Mouse (Mus musculus) midbrain, embryonic 16.5 days (tissue): Measurements from ENCODE around the gene Efcab8. TPM values are rescaled to one million over a fixed set of nuclear protein-coding genes. Genes with fewer than 3 reads are reported as not detected.
"Not testable (repeated sequence)": the region's sequence is repeated elsewhere in the genome, so short reads cannot be mapped to it uniquely, and the experiment has no call there.

Experiments used
- ATAC-seq: fragments of 200-750 bp; cut with Nextera tagmentation; 2 replicates; pipeline ENCODE4 v1.8.0; 2017; ENCODE audit warnings: moderate TSS enrichment
- H3K27ac ChIP-seq: fragments of 300-500 bp; sonication (generic); 2 replicates; pipeline ENCODE4 v1.5.1; 2014; ENCODE audit warnings: mild to moderate bottlenecking, low read length, mixed read lengths
- H3K27me3 ChIP-seq: fragments of 300-500 bp; sonication (generic); 2 replicates; pipeline ENCODE4 v1.6.1; 2014; ENCODE audit warnings: low read depth, low read length, mixed read lengths; ENCODE audit not compliant: control insufficient read depth, insufficient read depth
- H3K36me3 ChIP-seq: fragments of 300-500 bp; sonication (generic); 2 replicates; pipeline ENCODE4 v1.6.1; 2014; ENCODE audit warnings: mild to moderate bottlenecking, low read length, moderate library complexity, mixed read lengths; ENCODE audit not compliant: control insufficient read depth, insufficient read depth
- H3K4me1 ChIP-seq: fragments of 300-500 bp; sonication (generic); 2 replicates; pipeline ENCODE4 v1.6.1; 2014; ENCODE audit warnings: mild to moderate bottlenecking, low read length, mixed read lengths; ENCODE audit not compliant: control insufficient read depth, insufficient read depth
- H3K4me2 ChIP-seq: fragments of 300-500 bp; sonication (generic); 2 replicates; pipeline ENCODE4 v1.6.1; 2014; ENCODE audit warnings: mild to moderate bottlenecking, low read length, mixed read lengths
- H3K4me3 ChIP-seq: fragments of 300-500 bp; sonication (generic); 2 replicates; pipeline ENCODE4 v1.5.1; 2014; ENCODE audit warnings: low read depth, mild to moderate bottlenecking, low read length, moderate library complexity, mixed read lengths
- H3K9ac ChIP-seq: fragments of 300-500 bp; sonication (generic); 2 replicates; pipeline ENCODE4 v1.6.1; 2014; ENCODE audit warnings: low read depth, low read length, mixed read lengths
- H3K9me3 ChIP-seq: fragments of 300-500 bp; sonication (generic); replicated peaks from 2 replicates; pipeline ENCODE4 v1.6.1; 2014; ENCODE audit warnings: mild to moderate bottlenecking, low read length, mixed read lengths; ENCODE audit not compliant: control insufficient read depth, poor library complexity, severe bottlenecking
- WGBS: fragments of 180-500 bp; shearing (Covaris S2); extraction: QIAGEN DNeasy Blood & Tissue Kit; methylation state at CpG from one replicate; pipeline ENCODE4 v1.1.7; 2014; 5-methylcytosine and 5-hydroxymethylcytosine counted together
- polyA plus RNA-seq: library from polyadenylated mRNA; unstranded; fragments of >200 nt; fragmentation: Nextera tagmentation; extraction: Ambion mirVana; gene quantifications from 2 replicates; pipeline ENCODE4 v1.2.1, GENCODE M21; 2015

Gene Efcab8
- polyA plus RNA-seq, 1 experiment from 2014 or later = not detected

DNA sequence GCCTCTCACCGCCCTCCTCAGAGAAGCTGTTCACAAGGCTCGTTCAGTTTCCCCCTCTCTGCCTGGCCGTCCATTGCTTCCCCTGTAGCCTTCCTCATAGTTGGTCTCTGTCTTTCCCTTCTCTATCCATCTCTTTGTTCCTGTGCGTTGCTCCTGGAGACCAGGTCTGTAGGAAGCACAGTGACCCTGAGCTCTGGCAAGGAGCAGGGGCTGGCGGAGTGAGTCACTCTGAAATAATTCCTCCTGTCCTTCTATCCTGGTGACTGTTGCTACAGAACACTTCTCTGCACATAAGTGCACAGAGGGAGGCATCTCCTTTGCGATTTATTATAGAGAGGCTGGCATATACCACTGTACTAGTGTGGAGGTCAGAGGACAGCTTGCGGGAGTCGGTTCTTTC lies 28.4 kb downstream of the Efcab8 start:
- Histone ChIP-seq H3K27me3 (no peaks in the 10 kb centered on the region), H3K4me1 (no peaks in the 10 kb centered on the region), H3K4me2 (no peak overlapping the region), H3K4me3 (no peak overlapping the region), H3K36me3 (no peaks in the 10 kb centered on the region), H3K9me3 (no peaks in the 10 kb centered on the region), H3K27ac (no peak overlapping the region), H3K9ac (no peak overlapping the region)
- ATAC-seq = no peak
- WGBS = 72% methylated on average over 8 of the region's 8 CpGs

DNA sequence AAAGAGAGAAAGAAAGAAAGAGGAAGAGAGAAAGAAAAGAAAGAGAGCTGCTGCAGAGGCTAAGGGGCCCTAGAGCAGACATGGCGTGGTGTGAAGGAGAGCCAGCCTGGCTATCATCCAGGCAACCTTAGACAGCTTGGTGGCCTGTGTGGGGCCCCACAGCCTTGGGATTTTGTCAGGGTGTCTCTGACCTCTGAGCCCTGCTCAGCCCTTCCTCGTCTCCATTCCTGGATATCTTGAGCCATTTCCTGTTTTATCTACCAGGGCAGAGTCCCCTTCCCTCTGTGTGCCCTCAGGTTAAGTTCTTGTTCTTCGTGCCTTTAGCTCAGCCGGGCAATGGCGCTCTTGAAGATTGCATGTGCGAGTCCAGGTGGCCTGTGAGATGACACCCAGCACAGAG lies 29.1 kb downstream of the Efcab8 start:
- no peak overlapping the region for H3K4me2 ChIP-seq
- H3K9me3 ChIP-seq = no peaks in the 10 kb centered on the region
- no peak for ATAC-seq
- H3K27me3 ChIP-seq = no peaks in the 10 kb centered on the region
- H3K4me3 ChIP-seq = no peak overlapping the region
- H3K36me3 ChIP-seq = no peaks in the 10 kb centered on the region
- H3K9ac ChIP-seq = no peak overlapping the region
- WGBS = 84% methylated on average over 6 of the region's 6 CpGs
- no peak overlapping the region for H3K27ac ChIP-seq
- H3K4me1 ChIP-seq = no peaks in the 10 kb centered on the region

- Histone ChIP-seq H3K4me2 (no peak overlapping the region), H3K9ac (no peak overlapping the region), H3K36me3 (no peaks in the 10 kb centered on the region), H3K4me1 (no peaks in the 10 kb centered on the region), H3K9me3 (no peaks in the 10 kb centered on the region), H3K4me3 (no peak overlapping the region), H3K27me3 (no peaks in the 10 kb centered on the region), H3K27ac (no peak overlapping the region)
- no peak for ATAC-seq
- WGBS = 79% methylated on average over 3 of the region's 3 CpGs
Measured at GRCm38 (mm10) chr2:153809921-153810320, 30.2 kb downstream of the Efcab8 start.

DNA sequence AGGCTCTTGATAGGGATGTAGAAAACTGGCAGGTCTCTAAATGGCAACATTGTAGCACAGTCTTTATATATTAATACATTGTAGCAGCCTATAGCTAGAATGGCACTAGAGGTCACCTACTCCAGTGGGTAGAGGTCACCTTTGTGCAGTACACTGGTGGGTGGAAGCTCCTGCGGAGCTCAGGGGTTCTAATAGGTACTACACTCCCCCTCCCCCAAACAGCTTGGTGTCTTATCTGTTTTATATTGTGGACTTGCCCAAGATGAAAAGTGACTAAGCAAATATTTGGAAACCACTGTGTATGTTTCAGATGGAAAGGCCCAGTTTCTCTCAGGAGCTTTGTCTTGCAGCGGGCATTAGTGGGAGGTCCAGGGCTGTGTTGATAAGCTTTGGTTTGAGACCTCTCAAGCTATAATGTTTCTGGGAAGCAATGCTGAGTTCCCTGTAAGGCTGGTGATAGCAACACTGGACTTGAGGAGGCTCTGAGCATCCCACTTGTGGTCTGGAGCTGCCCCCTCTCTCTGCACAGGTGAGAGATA lies 42.3 kb downstream of the Efcab8 start:
- ATAC-seq = no peak
- 89% methylated on average over 2 of the region's 2 CpGs for WGBS

DNA sequence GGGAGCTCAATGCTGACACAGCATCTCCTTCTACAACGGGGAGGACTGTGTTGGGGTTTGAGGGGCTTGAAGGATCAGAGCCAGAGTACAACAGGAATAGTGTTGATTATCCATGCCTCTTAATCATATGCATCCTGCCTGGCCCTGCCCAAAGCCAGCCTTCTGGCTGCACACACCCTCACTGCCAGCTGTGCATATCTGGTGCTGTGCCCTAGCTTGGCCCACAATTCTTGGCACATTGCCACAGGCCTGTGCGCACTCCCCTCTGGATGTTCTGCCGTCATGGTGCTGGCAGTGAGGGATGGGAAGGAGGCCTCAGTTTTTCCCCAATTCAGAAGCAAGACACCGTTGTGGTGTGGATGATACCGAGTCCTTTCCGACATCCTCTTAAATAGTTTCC lies 44.9 kb downstream of the Efcab8 start:
- WGBS = 77% methylated on average over 6 of the region's 6 CpGs
- H3K9me3 ChIP-seq = no peaks in the 10 kb centered on the region
- H3K27ac ChIP-seq = no peak overlapping the region
- no peak overlapping the region for H3K9ac ChIP-seq
- ATAC-seq = 0 out of 2 replicates have a peak, but pooled peaks have one; percentile 28
- no peaks in the 10 kb centered on the region for H3K36me3 ChIP-seq
- H3K4me3 ChIP-seq = no peak overlapping the region
- no peaks in the 10 kb centered on the region for H3K27me3 ChIP-seq
- H3K4me1 ChIP-seq = no peaks in the 10 kb centered on the region; the same call in 1 of the 2 replicates
- no peak overlapping the region for H3K4me2 ChIP-seq

More for the DNA sequence above, 42.3 kb downstream of the Efcab8 start:
- Histone ChIP-seq H3K27ac (no peak overlapping the region), H3K9me3 (no peaks in the 10 kb centered on the region), H3K4me2 (no peak overlapping the region), H3K4me3 (no peak overlapping the region), H3K36me3 (no peaks in the 10 kb centered on the region), H3K9ac (no peak overlapping the region), H3K4me1 (no peaks in the 10 kb centered on the region; the same call in 1 of the 2 replicates), H3K27me3 (no peaks in the 10 kb centered on the region)

GRCm38 (mm10) chr2:153825900-153826299 lies 46.2 kb downstream of the Efcab8 start:
- 70% methylated on average over 32 of the region's 32 CpGs for WGBS

DNA sequence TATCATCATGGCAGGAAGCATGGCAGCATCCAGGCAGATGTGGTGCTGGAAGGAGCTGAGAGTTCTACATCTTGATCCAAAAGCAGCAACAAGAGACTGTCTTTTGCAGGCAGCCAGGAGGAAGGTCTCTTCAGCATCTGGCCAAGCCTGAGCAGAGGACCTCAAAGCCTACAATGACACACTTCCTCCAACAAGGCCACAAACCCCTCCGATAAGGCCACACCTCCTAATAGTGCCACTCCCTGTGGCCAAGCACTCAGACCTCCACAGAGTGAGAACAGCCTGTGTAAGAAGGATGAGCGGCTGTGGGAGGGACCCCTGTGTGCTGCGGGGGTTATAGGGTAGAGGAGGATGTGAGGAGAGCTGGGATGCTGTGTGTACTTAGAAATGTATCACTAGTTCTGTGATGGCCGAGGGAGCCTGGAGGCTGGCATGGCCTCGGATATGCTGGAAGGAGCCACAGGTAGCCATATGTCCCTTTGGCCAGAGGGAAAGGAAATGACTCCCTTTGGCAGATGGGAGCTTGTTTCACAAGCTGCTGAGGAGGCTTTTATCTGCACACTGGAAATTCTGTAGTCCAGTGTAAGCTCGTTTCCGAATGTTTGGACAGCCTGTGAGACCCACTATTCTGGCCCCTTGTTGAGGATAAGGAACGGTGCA lies 47.6 kb downstream of the Efcab8 start:
- no peaks in the 10 kb centered on the region; the same call in 1 of the 2 replicates for H3K4me1 ChIP-seq
- H3K9me3 ChIP-seq = no peaks in the 10 kb centered on the region
- ATAC-seq = no peak
- H3K27me3 ChIP-seq = no peaks in the 10 kb centered on the region
- H3K27ac ChIP-seq = no peak overlapping the region
- H3K4me3 ChIP-seq = no peak overlapping the region
- H3K36me3 ChIP-seq = no peaks in the 10 kb centered on the region
- H3K9ac ChIP-seq = no peak overlapping the region
- WGBS = 88% methylated on average over 8 of the region's 8 CpGs
- no peak overlapping the region for H3K4me2 ChIP-seq

More at GRCm38 (mm10) chr2:153825900-153826299, 46.2 kb downstream of the Efcab8 start:
- not testable (repeated sequence) for H3K4me2 ChIP-seq, H3K9me3 ChIP-seq, H3K9ac ChIP-seq, H3K4me3 ChIP-seq, H3K36me3 ChIP-seq, H3K4me1 ChIP-seq, H3K27me3 ChIP-seq, ATAC-seq, H3K27ac ChIP-seq

DNA sequence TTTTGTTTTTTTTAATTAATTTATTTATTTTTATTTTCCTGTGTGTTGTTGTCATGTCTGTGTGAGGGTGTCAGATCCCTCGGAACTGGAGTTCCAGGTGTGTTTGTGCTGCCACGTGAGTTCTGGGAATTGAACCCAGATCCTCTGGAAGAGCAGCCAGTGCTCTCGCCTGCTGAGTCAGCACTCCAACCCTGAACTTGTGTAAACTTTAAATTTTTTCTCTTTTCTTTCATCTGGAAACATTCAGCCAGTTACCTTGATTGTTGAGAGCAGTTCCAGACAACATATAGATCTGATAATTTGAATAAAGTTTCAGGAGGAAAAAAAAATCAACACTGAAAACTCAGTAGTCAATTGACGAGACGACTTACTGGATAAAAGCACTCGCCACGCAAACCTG lies 49.0 kb downstream of the Efcab8 start:
- H3K36me3 ChIP-seq = no peaks in the 10 kb centered on the region
- no peak overlapping the region for H3K4me3 ChIP-seq
- WGBS = 87% methylated on average over 7 of the region's 7 CpGs
- H3K27ac ChIP-seq = no peak overlapping the region
- H3K4me2 ChIP-seq = no peak overlapping the region
- H3K9me3 ChIP-seq = no peaks in the 10 kb centered on the region
- no peaks in the 10 kb centered on the region for H3K27me3 ChIP-seq
- no peaks in the 10 kb centered on the region; the same call in 1 of the 2 replicates for H3K4me1 ChIP-seq
- no peak overlapping the region for H3K9ac ChIP-seq
- no peak for ATAC-seq

- Histone ChIP-seq H3K27me3 (no peaks in the 10 kb centered on the region), H3K4me1 (no peaks in the 10 kb centered on the region), H3K9ac (no peak overlapping the region), H3K9me3 (no peaks in the 10 kb centered on the region), H3K36me3 (no peaks in the 10 kb centered on the region), H3K4me2 (no peak overlapping the region), H3K27ac (no peak overlapping the region), H3K4me3 (no peak overlapping the region)
- no peak for ATAC-seq
- 94% methylated on average over 8 of the region's 8 CpGs for WGBS
Measured at GRCm38 (mm10) chr2:153833291-153833690, 53.6 kb downstream of the Efcab8 start.
